In the genomic region with DNA sequence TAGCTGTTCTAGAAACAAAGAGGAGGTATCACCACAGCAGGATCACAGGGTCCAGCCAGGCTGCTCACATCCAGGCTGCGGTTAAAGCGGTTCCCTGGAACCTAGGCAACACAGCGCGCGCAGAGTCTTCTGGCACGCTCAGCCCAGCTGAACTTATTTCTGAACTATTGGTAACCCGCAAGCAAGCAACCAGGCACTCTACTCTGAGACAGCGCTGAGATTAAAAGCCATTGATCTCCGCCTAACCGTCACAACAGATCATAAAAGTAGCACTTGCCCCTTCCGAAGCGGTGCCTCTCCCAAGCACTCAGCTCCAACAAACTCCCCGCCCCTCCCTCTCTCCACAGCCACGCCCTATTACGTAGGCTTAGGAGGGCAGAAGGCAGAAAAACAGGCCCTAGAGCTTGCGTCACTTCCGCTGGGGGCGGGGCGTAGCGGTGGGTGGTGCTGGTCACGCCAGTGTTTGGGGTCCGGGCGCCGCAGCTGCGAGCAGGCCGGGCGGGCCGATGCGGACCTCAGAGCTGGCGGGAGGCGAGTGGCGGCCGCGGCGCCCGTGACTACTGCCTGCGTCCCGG, we compare ENCODE assay signal across 7 mouse cellular contexts. TPM values are rescaled to one million over a fixed set of nuclear protein-coding genes. Genes with fewer than 3 reads are reported as not detected.
DNase-seq lines count a peak whose midpoint lies in the region; ATAC-seq and TF ChIP-seq lines count a peak whose summit lies in the region.

No protein-coding gene starts in this region.

- TF ChIP-seq POLR2A in heart, adult 2 months (IDR thresholded peaks at IDR 0.05; ENCODE audit: insufficient read depth, low read depth, low read length): peak; percentile 98

- no peaks in the 10 kb centered on the region for H3K9me3 ChIP-seq in embryonic facial prominence, embryonic 12.5 days
- no peaks in the 10 kb centered on the region for H3K9me3 ChIP-seq in limb, embryonic 13.5 days
- no peaks in the 10 kb centered on the region for H3K9me3 ChIP-seq in midbrain, embryonic 16.5 days (replicated peaks; ENCODE audit: control insufficient read depth, low read length, poor library complexity, severe bottlenecking)

- peak; percentile 99 for ATAC-seq in embryonic facial prominence, embryonic 12.5 days (ENCODE audit: insufficient number of reproducible peaks, insufficient read depth, low FRiP score, low TSS enrichment)
- ATAC-seq in limb, embryonic 13.5 days (ENCODE audit: low FRiP score, low read depth): peak; percentile 99
- ATAC-seq in midbrain, embryonic 16.5 days: peak; percentile 99

- no peaks in the 10 kb centered on the region for H3K79me2 ChIP-seq in heart, adult 2 months (replicated peaks; ENCODE audit: control insufficient read depth, insufficient read depth, low read length)

- H3K4me2 ChIP-seq in embryonic facial prominence, embryonic 12.5 days (replicated peaks): peak overlapping the region; percentile 63
- H3K4me2 ChIP-seq in limb, embryonic 13.5 days (replicated peaks): peak overlapping the region; percentile 74
- H3K4me2 ChIP-seq in midbrain, embryonic 16.5 days (ENCODE audit: low read length): peak overlapping the region; percentile 54

- peak; percentile 92 for TF ChIP-seq EP300 in heart, adult 2 months (IDR thresholded peaks at IDR 0.05; ENCODE audit: insufficient read depth, low read depth, low read length)

- H3K27me3 ChIP-seq in embryonic facial prominence, embryonic 12.5 days: no peaks in the 10 kb centered on the region
- H3K27me3 ChIP-seq in heart, adult 2 months (ENCODE audit: control insufficient read depth, insufficient read depth, low read length): no peaks in the 10 kb centered on the region
- no peaks in the 10 kb centered on the region for H3K27me3 ChIP-seq in limb, embryonic 13.5 days
- H3K27me3 ChIP-seq in midbrain, embryonic 16.5 days (ENCODE audit: control insufficient read depth, insufficient read depth, low read depth, low read length): no peaks in the 10 kb centered on the region

- no peaks in the 10 kb centered on the region for H3K4me1 ChIP-seq in embryonic facial prominence, embryonic 12.5 days
- H3K4me1 ChIP-seq in heart, adult 2 months (ENCODE audit: control insufficient read depth, insufficient read depth, low read length): peaks cover 3% of the 10 kb centered on the region
- H3K4me1 ChIP-seq in limb, embryonic 13.5 days: peaks cover 7% of the 10 kb centered on the region
- H3K4me1 ChIP-seq in midbrain, embryonic 16.5 days (ENCODE audit: control insufficient read depth, insufficient read depth, low read length): peaks cover 10% of the 10 kb centered on the region

- TF ChIP-seq CTCF in heart, adult 2 months (IDR thresholded peaks at IDR 0.05): no peak

- peak overlapping the region; percentile 78 for H3K4me3 ChIP-seq in embryonic facial prominence, embryonic 12.5 days
- H3K4me3 ChIP-seq in heart, adult 2 months: peak overlapping the region; percentile 70
- peak overlapping the region; percentile 78 for H3K4me3 ChIP-seq in limb, embryonic 13.5 days
- H3K4me3 ChIP-seq in midbrain, embryonic 16.5 days (ENCODE audit: low read depth, low read length): peak overlapping the region; percentile 84

- no peaks in the 10 kb centered on the region for H3K36me3 ChIP-seq in embryonic facial prominence, embryonic 12.5 days
- peaks cover 10% of the 10 kb centered on the region for H3K36me3 ChIP-seq in heart, adult 2 months (ENCODE audit: control insufficient read depth, insufficient read depth, low read length)
- no peaks in the 10 kb centered on the region for H3K36me3 ChIP-seq in limb, embryonic 13.5 days
- no peaks in the 10 kb centered on the region for H3K36me3 ChIP-seq in midbrain, embryonic 16.5 days (ENCODE audit: control insufficient read depth, insufficient read depth, low read length)

- peak overlapping the region; percentile 96 for H3K27ac ChIP-seq in embryonic facial prominence, embryonic 12.5 days
- peak overlapping the region; percentile 100 for H3K27ac ChIP-seq in heart, adult 2 months
- H3K27ac ChIP-seq in limb, embryonic 13.5 days: peak overlapping the region; percentile 97
- peak overlapping the region; percentile 96 for H3K27ac ChIP-seq in midbrain, embryonic 16.5 days (ENCODE audit: low read length)

- intact Hi-C loops in heart, adult 2 months (cut with DNase I): loop anchor here (1.0 kb wide), 1 partner anchor 59 kb away; a partner anchor contains a TSS

- H3K9ac ChIP-seq in embryonic facial prominence, embryonic 12.5 days: peak overlapping the region; percentile 83
- peak overlapping the region; percentile 98 for H3K9ac ChIP-seq in heart, adult 2 months (ENCODE audit: low read depth, low read length)
- H3K9ac ChIP-seq in limb, embryonic 13.5 days: peak overlapping the region; percentile 89
- peak overlapping the region; percentile 94 for H3K9ac ChIP-seq in midbrain, embryonic 16.5 days (ENCODE audit: low read depth, low read length)

- under 1% methylated on average over 34 of the region's 38 CpGs for WGBS in embryonic facial prominence, embryonic 12.5 days
- WGBS in heart, adult 2 months: under 1% methylated on average over 38 of the region's 38 CpGs
- under 1% methylated on average over 36 of the region's 38 CpGs for WGBS in limb, embryonic 13.5 days
- 0% methylated on average over 35 of the region's 38 CpGs for WGBS in midbrain, embryonic 16.5 days

- DNase-seq in adrenal gland, postnatal 25 days: peak; percentile 100
- DNase-seq in heart, adult 2 months: peak; percentile 100
- DNase-seq in kidney, adult 8-10 months: peak; percentile 99 to 100
- DNase-seq in spleen, postnatal 10 days (ENCODE audit: low spot score in 2 of 2): peak; percentile 100

RNA-seq across cellular contexts. Expression of a gene that starts 47.6 kb away (rescaled TPM):
- 120 and 127 TPM in 2 replicates for total RNA-seq in adrenal gland, postnatal 25 days (2021)
- polyA plus RNA-seq in embryonic facial prominence, embryonic 12.5 days (2016; fragmentation: Nextera tagmentation; extraction: Ambion mirVana): 62.4 and 72.3 TPM in 2 replicates
- 100 to 1,000 TPM; 132 to 162 TPM for total RNA-seq in heart, adult 2 months (2021)
- 26.7 and 64.6 TPM in 2 replicates for polyA plus RNA-seq in heart, adult 2 months (2012; rRNA removed)
- 61.8 and 68.3 TPM in 2 replicates for polyA plus RNA-seq in limb, embryonic 13.5 days (2015; fragmentation: Nextera tagmentation; extraction: Ambion mirVana)
- 143 and 153 TPM in 2 replicates for polyA plus RNA-seq in midbrain, embryonic 16.5 days (2015; fragmentation: Nextera tagmentation; extraction: Ambion mirVana)

RNA-seq across cellular contexts. Expression of a gene that starts 58.7 kb away (rescaled TPM):
- total RNA-seq in adrenal gland, postnatal 25 days (2021): 37.0 and 37.7 TPM in 2 replicates
- polyA plus RNA-seq in embryonic facial prominence, embryonic 12.5 days (2016; fragmentation: Nextera tagmentation; extraction: Ambion mirVana): 24.0 and 25.2 TPM in 2 replicates
- 10 to 100 TPM; 42.7 to 51.3 TPM for total RNA-seq in heart, adult 2 months (2021)
- polyA plus RNA-seq in heart, adult 2 months (2012; rRNA removed): 5.9 and 14.2 TPM in 2 replicates
- polyA plus RNA-seq in limb, embryonic 13.5 days (2015; fragmentation: Nextera tagmentation; extraction: Ambion mirVana): 23.7 and 26.5 TPM in 2 replicates
- polyA plus RNA-seq in midbrain, embryonic 16.5 days (2015; fragmentation: Nextera tagmentation; extraction: Ambion mirVana): 35.4 and 36.6 TPM in 2 replicates

RNA-seq across cellular contexts. Expression of a gene that starts 59.9 kb away (rescaled TPM):
- 2.3 and 3.2 TPM in 2 replicates for total RNA-seq in adrenal gland, postnatal 25 days (2021)
- polyA plus RNA-seq in embryonic facial prominence, embryonic 12.5 days (2016; fragmentation: Nextera tagmentation; extraction: Ambion mirVana): 9.5 and 13.3 TPM in 2 replicates
- total RNA-seq in heart, adult 2 months (2021): under 1 TPM; 0.16 to 0.23 TPM
- 0.20 and 0.23 TPM in 2 replicates for polyA plus RNA-seq in heart, adult 2 months (2012; rRNA removed)
- 2.9 and 3.0 TPM in 2 replicates for polyA plus RNA-seq in limb, embryonic 13.5 days (2015; fragmentation: Nextera tagmentation; extraction: Ambion mirVana)
- polyA plus RNA-seq in midbrain, embryonic 16.5 days (2015; fragmentation: Nextera tagmentation; extraction: Ambion mirVana): 148 and 160 TPM in 2 replicates

Comparison
In these comparisons a context has a peak if more than half of its experiments do, and no peak if none do; other contexts are left out.
1. Peak in every context shown above with its lines: DNase-seq, ATAC-seq, H3K4me3 ChIP-seq and H3K27ac ChIP-seq.
2. RNA of a gene that starts 59.9 kb away (polyA plus RNA-seq): 148 to 160 TPM in midbrain, embryonic 16.5 days; 9.5 to 13.3 TPM in embryonic facial prominence, embryonic 12.5 days, 2.9 to 3.0 TPM in limb, embryonic 13.5 days and 0.20 to 0.23 TPM in heart, adult 2 months; every median in the first group is over 10 times any median in the second.